Mouse (Mus musculus): ENCODE results near the gene Gm973. TPM values are rescaled to one million over a fixed set of nuclear protein-coding genes. Genes with fewer than 3 reads are reported as not detected.
"Not testable (repeated sequence)": the region's sequence is repeated elsewhere in the genome, so short reads cannot be mapped to it uniquely, and the experiment has no call there.

Gene Gm973
- total and polyA plus RNA-seq, 3 experiments: 2.3 to 14.9 (median 7.6) TPM

- Histone ChIP-seq H3K4me2 (ENCODE audit: insufficient read depth, low read depth, poor library complexity, severe bottlenecking) (no peak overlapping the region), H3K9me3 (replicated peaks; ENCODE audit: low read length) (no peaks in the 10 kb centered on the region), H3K4me1 (ENCODE audit: control insufficient read depth in 1 of 2, insufficient read depth in 2 of 2) (peaks cover 0 to 6% of the 10 kb centered on the region in 2 experiments; a peak in 1 of 4 replicates), H3K79me2 (replicated peaks; ENCODE audit: control insufficient read depth, extremely low read depth, insufficient read depth, poor library complexity, severe bottlenecking) (no peaks in the 10 kb centered on the region), H3K27me3 (replicated peaks) (no peaks in the 10 kb centered on the region), H3K4me3 (replicated peaks in 1 of 3; ENCODE audit: low read depth in 2 of 3, low read length in 2 of 3, poor library complexity in 1 of 3) (no peak overlapping the region), H3K9ac (ENCODE audit: insufficient read depth, low read depth) (no peak overlapping the region), H3K36me3 (replicated peaks in 1 of 2; ENCODE audit: control insufficient read depth in 1 of 2, insufficient read depth in 1 of 2, low read length in 1 of 2) (peaks cover 3 to 11% of the 10 kb centered on the region in 2 experiments), H3K27ac (ENCODE audit: insufficient read depth, low read depth) (no peak overlapping the region)
- DNase-seq (ENCODE audit: extremely low read depth): no peak
- TF ChIP-seq KAT2A (IDR thresholded peaks at IDR 0.05; ENCODE audit: insufficient replicate concordance, low read length): no peak
- no peak for TF ChIP-seq RAD21 (IDR thresholded peaks at IDR 0.05; ENCODE audit: low read depth, low read length)
- dilution Hi-C loops (cut with MboI; ENCODE audit: extremely low pct_ligation_motif_present, extremely low pct_unique_long_range_greater_than_20kb, low sequenced_read_pairs) (no loop called here), in situ Hi-C loops (cut with MboI; ENCODE audit: low pct_ligation_motif_present, low pct_unique_long_range_greater_than_20kb, low sequenced_read_pairs) (loop anchor here (10.0 kb wide), 1 partner anchor 384 kb away; no protein-coding TSS in a partner anchor)
Observed at GRCm38 (mm10) chr1:59629194-59629593, 113.1 kb downstream of the Gm973 start.

GRCm38 (mm10) chr1:59630356-59630755, 114.3 kb downstream of the Gm973 start:
- Histone ChIP-seq H3K36me3 (replicated peaks in 1 of 2; ENCODE audit: control insufficient read depth in 1 of 2, insufficient read depth in 1 of 2, low read length in 1 of 2) (peaks cover 3 to 13% of the 10 kb centered on the region in 2 experiments), H3K4me1 (ENCODE audit: control insufficient read depth in 1 of 2, insufficient read depth in 2 of 2) (peaks cover 0 to 15% of the 10 kb centered on the region in 2 experiments; a peak in 2 of 4 replicates)
- H3K9ac ChIP-seq (ENCODE audit: insufficient read depth, low read depth); H3K4me3 ChIP-seq (replicated peaks in 1 of 3; ENCODE audit: low read depth in 2 of 3, low read length in 2 of 3, poor library complexity in 1 of 3); in situ Hi-C loops (cut with MboI; ENCODE audit: low pct_ligation_motif_present, low pct_unique_long_range_greater_than_20kb, low sequenced_read_pairs); H3K27me3 ChIP-seq (replicated peaks); dilution Hi-C loops (cut with MboI; ENCODE audit: extremely low pct_ligation_motif_present, extremely low pct_unique_long_range_greater_than_20kb, low sequenced_read_pairs); H3K9me3 ChIP-seq (replicated peaks; ENCODE audit: low read length); H3K79me2 ChIP-seq (replicated peaks; ENCODE audit: control insufficient read depth, extremely low read depth, insufficient read depth, poor library complexity, severe bottlenecking); H3K4me2 ChIP-seq (ENCODE audit: insufficient read depth, low read depth, poor library complexity, severe bottlenecking); H3K27ac ChIP-seq (ENCODE audit: insufficient read depth, low read depth); DNase-seq (ENCODE audit: extremely low read depth): not testable (repeated sequence)

GRCm38 (mm10) chr1:59631986-59632659, 116.1 kb downstream of the Gm973 start:
- Histone ChIP-seq H3K27ac (ENCODE audit: insufficient read depth, low read depth) (no peak overlapping the region), H3K9ac (ENCODE audit: insufficient read depth, low read depth) (no peak overlapping the region), H3K9me3 (replicated peaks; ENCODE audit: low read length) (no peaks in the 10 kb centered on the region), H3K27me3 (replicated peaks) (no peaks in the 10 kb centered on the region), H3K4me3 (replicated peaks in 1 of 3; ENCODE audit: low read depth in 2 of 3, low read length in 2 of 3, poor library complexity in 1 of 3) (no peak overlapping the region), H3K36me3 (replicated peaks in 1 of 2; ENCODE audit: control insufficient read depth in 1 of 2, insufficient read depth in 1 of 2, low read length in 1 of 2) (peaks cover 3 to 18% of the 10 kb centered on the region in 2 experiments), H3K79me2 (replicated peaks; ENCODE audit: control insufficient read depth, extremely low read depth, insufficient read depth, poor library complexity, severe bottlenecking) (no peaks in the 10 kb centered on the region), H3K4me1 (ENCODE audit: control insufficient read depth in 1 of 2, insufficient read depth in 2 of 2) (peaks cover 0 to 15% of the 10 kb centered on the region in 2 experiments; a peak in 2 of 4 replicates), H3K4me2 (ENCODE audit: insufficient read depth, low read depth, poor library complexity, severe bottlenecking) (no peak overlapping the region)
- TF ChIP-seq KAT2A (IDR thresholded peaks at IDR 0.05; ENCODE audit: insufficient replicate concordance, low read length): no peak
- DNase-seq (ENCODE audit: extremely low read depth): no peak
- in situ Hi-C loops (cut with MboI; ENCODE audit: low pct_ligation_motif_present, low pct_unique_long_range_greater_than_20kb, low sequenced_read_pairs) (no loop called here), dilution Hi-C loops (cut with MboI; ENCODE audit: extremely low pct_ligation_motif_present, extremely low pct_unique_long_range_greater_than_20kb, low sequenced_read_pairs) (no loop called here)

- no peak overlapping the region for H3K9ac ChIP-seq (ENCODE audit: insufficient read depth, low read depth)
- H3K4me2 ChIP-seq (ENCODE audit: insufficient read depth, low read depth, poor library complexity, severe bottlenecking): no peak overlapping the region
- in situ Hi-C loops (cut with MboI; ENCODE audit: low pct_ligation_motif_present, low pct_unique_long_range_greater_than_20kb, low sequenced_read_pairs) (no loop called here), dilution Hi-C loops (cut with MboI; ENCODE audit: extremely low pct_ligation_motif_present, extremely low pct_unique_long_range_greater_than_20kb, low sequenced_read_pairs) (no loop called here)
- TF ChIP-seq IRF4 (IDR thresholded peaks at IDR 0.05; ENCODE audit: low read depth, low read length): no peak
- TF ChIP-seq MAFK (IDR thresholded peaks at IDR 0.05; ENCODE audit: insufficient replicate concordance, low read length): no peak
- no peak for TF ChIP-seq NELFE (IDR thresholded peaks at IDR 0.05; ENCODE audit: low read depth, low read length)
- no peak for TF ChIP-seq ZC3H11A (IDR thresholded peaks at IDR 0.05; ENCODE audit: low read depth, low read length)
- no peak for TF ChIP-seq UBTF (IDR thresholded peaks at IDR 0.05; ENCODE audit: low read depth, low read length)
- no peak for TF ChIP-seq POLR2A (IDR thresholded peaks at IDR 0.05; ENCODE audit: low read depth, low read length)
- TF ChIP-seq KAT2A (IDR thresholded peaks at IDR 0.05; ENCODE audit: insufficient replicate concordance, low read length): no peak
- TF ChIP-seq E2F4 (IDR thresholded peaks at IDR 0.05; ENCODE audit: insufficient replicate concordance, low read depth, low read length): no peak
- TF ChIP-seq CTCF (conservative IDR thresholded peaks at IDR 0.05 in 1 of 2, IDR thresholded peaks at IDR 0.05 in 1 of 2; ENCODE audit: low read depth in 2 of 2, low read length in 2 of 2): no peak
- TF ChIP-seq TBP (conservative IDR thresholded peaks at IDR 0.05; ENCODE audit: low read depth, low read length): no peak
- no peak for TF ChIP-seq SIN3A (IDR thresholded peaks at IDR 0.05; ENCODE audit: low read length)
- TF ChIP-seq ELF1 (IDR thresholded peaks at IDR 0.05; ENCODE audit: low read depth, low read length): no peak
- TF ChIP-seq TCF12 (IDR thresholded peaks at IDR 0.05; ENCODE audit: low read depth, low read length): no peak
- H3K79me2 ChIP-seq (replicated peaks; ENCODE audit: control insufficient read depth, extremely low read depth, insufficient read depth, poor library complexity, severe bottlenecking): no peaks in the 10 kb centered on the region
- no peak for DNase-seq (ENCODE audit: extremely low read depth)
- peaks cover 3 to 13% of the 10 kb centered on the region in 2 experiments for H3K36me3 ChIP-seq (replicated peaks in 1 of 2; ENCODE audit: control insufficient read depth in 1 of 2, insufficient read depth in 1 of 2, low read length in 1 of 2)
- H3K27ac ChIP-seq (ENCODE audit: insufficient read depth, low read depth): no peak overlapping the region
- no peak overlapping the region for H3K4me3 ChIP-seq (replicated peaks in 1 of 3; ENCODE audit: low read depth in 2 of 3, low read length in 2 of 3, poor library complexity in 1 of 3)
- H3K9me3 ChIP-seq (replicated peaks; ENCODE audit: low read length): no peaks in the 10 kb centered on the region
- H3K4me1 ChIP-seq (ENCODE audit: control insufficient read depth in 1 of 2, insufficient read depth in 2 of 2): peaks cover 0 to 15% of the 10 kb centered on the region in 2 experiments; a peak in 2 of 4 replicates
- no peaks in the 10 kb centered on the region for H3K27me3 ChIP-seq (replicated peaks)
Observed at GRCm38 (mm10) chr1:59633056-59633455, 117.0 kb downstream of the Gm973 start.

All from CH12.LX (cell line).